Mouse (Mus musculus) midbrain, embryonic 14.5 days (tissue): ENCODE results near the gene Lrrc8d. TPM values are rescaled to one million over a fixed set of nuclear protein-coding genes. Genes with fewer than 3 reads are reported as not detected.

Experiments
- ATAC-seq: fragments of 200-750 bp; cut with Nextera tagmentation; 2 replicates; pipeline ENCODE4 v1.8.0; 2017; ENCODE audit warnings: moderate number of reproducible peaks, moderate library complexity; ENCODE audit not compliant: low FRiP score, low TSS enrichment
- DNase-seq: peaks from one replicate; pipeline ENCODE4 v3.0.0-alpha.2; 2015
- H3K27ac ChIP-seq: fragments of 300-500 bp; sonication (generic); replicated peaks from 2 replicates; pipeline ENCODE4 v1.5.1; 2014; ENCODE audit warnings: mild to moderate bottlenecking, low read depth, low read length, moderate library complexity
- H3K27me3 ChIP-seq: fragments of 300-500 bp; sonication (generic); 2 replicates; pipeline ENCODE4 v1.6.1; 2014; ENCODE audit warnings: low read length, control low read depth, mixed read lengths; ENCODE audit not compliant: control insufficient read depth, insufficient read depth
- H3K36me3 ChIP-seq: fragments of 300-500 bp; sonication (generic); 2 replicates; pipeline ENCODE4 v1.6.1; 2014; ENCODE audit warnings: low read length, control low read depth; ENCODE audit not compliant: control insufficient read depth, insufficient read depth
- H3K4me1 ChIP-seq: fragments of 300-500 bp; sonication (generic); 2 replicates; pipeline ENCODE4 v1.6.1; 2014; ENCODE audit warnings: mild to moderate bottlenecking, antibody characterized with exemption, low read length, control low read depth; ENCODE audit not compliant: control insufficient read depth, insufficient read depth
- H3K4me2 ChIP-seq: fragments of 300-500 bp; sonication (generic); 2 replicates; pipeline ENCODE4 v1.6.1; 2014; ENCODE audit warnings: mild to moderate bottlenecking, low read length, moderate library complexity
- H3K4me3 ChIP-seq: fragments of 300-500 bp; sonication (generic); replicated peaks from 2 replicates; pipeline ENCODE4 v1.5.1; 2014; ENCODE audit warnings: low read depth, low read length
- H3K9ac ChIP-seq: fragments of 300-500 bp; sonication (generic); replicated peaks from 2 replicates; pipeline ENCODE4 v1.6.1; 2014; ENCODE audit warnings: mild to moderate bottlenecking, low read length, moderate library complexity
- H3K9me3 ChIP-seq: fragments of 300-500 bp; sonication (generic); 2 replicates; pipeline ENCODE4 v1.6.1; 2016; ENCODE audit warnings: low read length, control low read depth, mixed read lengths; ENCODE audit not compliant: control insufficient read depth
- WGBS: fragments of 180-500 bp; shearing (Covaris S2); extraction: QIAGEN DNeasy Blood & Tissue Kit; methylation state at CpG from one replicate; pipeline ENCODE4 v1.1.7; 2014; 5-methylcytosine and 5-hydroxymethylcytosine counted together
- polyA plus RNA-seq: library from polyadenylated mRNA; unstranded; fragments of >200 nt; fragmentation: Nextera tagmentation; extraction: Ambion mirVana; gene quantifications from 2 replicates; pipeline ENCODE4 v1.2.1, GENCODE M21; 2014

The Lrrc8d gene
- polyA plus RNA-seq, 1 experiment from 2014 or later: 45.2 TPM

DNA sequence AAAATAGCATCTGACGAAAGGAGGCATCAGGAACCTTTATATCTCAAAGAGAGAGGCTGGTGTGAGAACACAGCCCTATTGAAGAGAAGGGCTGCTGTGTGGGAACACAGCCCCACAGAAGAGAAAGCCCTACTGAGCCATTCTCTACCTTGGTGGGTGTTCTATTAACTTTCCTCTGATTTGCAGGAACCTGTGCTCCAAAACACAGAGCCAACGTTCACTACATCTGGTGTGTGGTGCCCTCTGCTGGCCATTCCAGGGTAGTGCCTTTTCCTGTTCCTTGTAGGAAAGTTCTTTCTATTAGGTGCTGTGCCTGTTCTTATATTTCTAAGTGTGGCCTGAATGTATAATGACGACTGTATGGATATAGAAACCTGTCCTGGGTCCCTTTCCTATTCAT lies 168.8 kb downstream of the Lrrc8d start:
- H3K27ac ChIP-seq: no peak overlapping the region
- H3K27me3 ChIP-seq: no peaks in the 10 kb centered on the region
- H3K9me3 ChIP-seq: no peaks in the 10 kb centered on the region
- H3K4me2 ChIP-seq: no peak overlapping the region
- no peak overlapping the region for H3K9ac ChIP-seq
- no peaks in the 10 kb centered on the region for H3K36me3 ChIP-seq
- 27% methylated on average over 3 of the region's 3 CpGs for WGBS
- H3K4me1 ChIP-seq: no peaks in the 10 kb centered on the region
- DNase-seq (peak; percentile 94), ATAC-seq (peak; percentile 62; the same call in 1 of the 2 replicates)
- no peak overlapping the region for H3K4me3 ChIP-seq

DNA sequence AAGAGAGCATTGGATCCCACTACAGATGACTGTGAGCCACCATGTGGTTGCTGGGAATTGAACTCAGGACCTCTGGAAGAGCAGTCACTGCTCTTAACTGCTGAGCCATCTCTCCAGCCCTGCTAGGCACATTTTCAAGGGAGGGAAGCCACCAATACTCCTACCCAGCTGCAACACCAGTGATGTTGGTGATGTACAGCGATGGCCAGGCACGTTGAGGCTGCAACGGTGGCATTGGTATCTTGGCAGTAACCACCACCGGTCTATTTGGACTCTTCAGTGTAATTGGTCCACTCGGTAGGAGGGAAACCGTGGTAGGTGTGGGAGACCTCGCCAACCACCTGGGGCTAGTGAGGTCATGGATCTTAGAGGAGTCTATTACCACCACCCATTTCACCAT lies 170.0 kb downstream of the Lrrc8d start:
- no peak overlapping the region for H3K27ac ChIP-seq

DNA sequence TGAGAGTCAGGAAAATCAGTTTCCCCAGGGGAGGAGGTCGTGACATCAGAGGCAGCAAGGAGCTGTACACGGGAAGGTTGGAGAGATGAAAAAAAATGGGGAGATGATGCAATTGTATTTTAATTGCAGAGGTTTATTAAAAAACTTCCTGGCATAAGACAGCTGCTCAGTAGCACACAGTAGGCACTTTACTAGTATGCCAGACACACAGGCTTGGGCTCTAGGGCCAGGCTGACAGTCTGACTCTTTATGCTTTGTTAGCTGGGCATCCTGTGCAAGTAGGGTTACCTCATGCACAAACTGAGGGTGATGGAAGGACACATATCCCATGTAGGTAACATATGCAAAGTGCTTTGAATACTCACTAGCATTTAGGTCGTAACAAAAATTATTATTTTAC lies 171.4 kb downstream of the Lrrc8d start:
- no peak for ATAC-seq

More for the DNA sequence above, 170.0 kb downstream of the Lrrc8d start:
- WGBS: 87% methylated on average over 7 of the region's 7 CpGs
- DNase-seq: no peak
- Histone ChIP-seq H3K4me1 (no peaks in the 10 kb centered on the region), H3K9me3 (no peaks in the 10 kb centered on the region), H3K4me3 (no peak overlapping the region), H3K36me3 (no peaks in the 10 kb centered on the region), H3K4me2 (no peak overlapping the region), H3K9ac (no peak overlapping the region), H3K27me3 (no peaks in the 10 kb centered on the region)
- ATAC-seq: no peak

DNA sequence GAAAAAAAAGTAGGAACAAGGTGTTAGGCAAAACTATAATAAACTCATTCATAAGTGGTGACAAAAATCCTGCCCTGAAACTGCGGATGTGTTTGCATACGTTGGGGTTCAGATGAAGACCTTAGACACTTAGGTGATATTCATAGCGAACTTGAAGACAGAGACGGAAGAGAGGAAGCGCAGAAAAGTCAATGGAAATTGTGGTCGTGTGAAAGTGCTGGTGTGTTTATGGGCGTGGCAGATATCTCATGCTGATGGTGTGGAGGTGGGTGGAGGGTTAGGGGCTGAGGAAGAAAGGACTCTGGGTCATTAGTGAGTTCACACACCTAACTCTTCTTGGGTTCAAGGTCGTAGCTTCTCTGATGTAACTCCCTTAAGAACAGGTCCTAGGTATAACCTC lies 172.4 kb downstream of the Lrrc8d start:
- ATAC-seq (no peak), DNase-seq (no peak)
- H3K9ac ChIP-seq: no peak overlapping the region
- H3K4me2 ChIP-seq: no peak overlapping the region
- no peak overlapping the region for H3K4me3 ChIP-seq
- H3K36me3 ChIP-seq: no peaks in the 10 kb centered on the region
- H3K4me1 ChIP-seq: no peaks in the 10 kb centered on the region
- H3K9me3 ChIP-seq: no peaks in the 10 kb centered on the region
- H3K27ac ChIP-seq: no peak overlapping the region
- 89% methylated on average over 8 of the region's 8 CpGs for WGBS
- no peaks in the 10 kb centered on the region for H3K27me3 ChIP-seq

More for the DNA sequence above, 171.4 kb downstream of the Lrrc8d start:
- H3K9ac ChIP-seq: no peak overlapping the region
- H3K9me3 ChIP-seq: no peaks in the 10 kb centered on the region
- 73% methylated on average over 3 of the region's 3 CpGs for WGBS
- H3K27me3 ChIP-seq: no peaks in the 10 kb centered on the region
- no peak overlapping the region for H3K4me2 ChIP-seq
- no peak overlapping the region for H3K27ac ChIP-seq
- no peaks in the 10 kb centered on the region for H3K4me1 ChIP-seq
- no peak for DNase-seq
- no peak overlapping the region for H3K4me3 ChIP-seq
- H3K36me3 ChIP-seq: no peaks in the 10 kb centered on the region

DNA sequence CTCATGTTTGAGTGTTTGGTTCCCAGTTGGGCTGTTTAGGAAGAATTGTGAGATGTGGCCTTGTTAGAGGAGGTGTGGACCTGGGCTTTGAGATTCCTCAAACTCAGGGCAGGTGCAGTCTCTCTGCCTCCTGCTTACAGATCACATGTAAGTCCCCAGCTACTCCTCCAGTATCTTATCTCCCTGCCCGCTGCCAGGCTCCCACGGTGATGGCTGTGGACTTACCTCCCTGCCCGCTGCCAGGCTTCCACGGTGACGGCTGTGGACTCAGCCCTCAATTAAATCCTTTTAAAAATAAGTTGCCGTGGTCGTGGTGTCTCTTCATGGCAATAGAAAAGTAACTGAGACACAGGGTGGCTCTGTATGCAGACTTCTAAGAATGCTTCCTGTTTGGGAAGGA lies 173.1 kb downstream of the Lrrc8d start:
- Histone ChIP-seq H3K27me3 (no peaks in the 10 kb centered on the region), H3K36me3 (no peaks in the 10 kb centered on the region), H3K4me2 (no peak overlapping the region), H3K4me3 (no peak overlapping the region), H3K9me3 (no peaks in the 10 kb centered on the region), H3K4me1 (peaks cover 4% of the 10 kb centered on the region), H3K9ac (no peak overlapping the region), H3K27ac (no peak overlapping the region)
- DNase-seq (no peak), ATAC-seq (no peak)
- 53% methylated on average over 7 of the region's 7 CpGs for WGBS

DNA sequence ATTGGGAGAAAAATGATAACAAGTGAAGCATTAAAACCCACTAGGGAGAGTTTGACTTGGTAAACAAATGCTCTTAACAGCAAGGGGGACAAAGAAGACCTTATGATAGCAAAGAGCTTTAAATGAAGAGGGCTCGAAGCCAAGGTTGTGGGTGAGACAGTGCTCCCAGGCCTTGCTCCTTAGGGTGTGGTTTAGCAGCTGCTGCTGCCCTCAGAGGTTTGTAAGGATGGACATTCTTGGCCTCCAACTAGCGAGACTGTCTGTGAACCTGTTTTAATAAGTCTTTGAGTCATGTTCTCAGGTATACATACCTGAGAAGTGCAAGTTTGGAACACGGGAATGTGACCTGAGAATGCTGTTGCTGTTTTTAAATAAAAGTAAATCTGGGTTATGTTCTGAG lies 174.0 kb downstream of the Lrrc8d start:
- no peak overlapping the region for H3K4me2 ChIP-seq
- H3K9ac ChIP-seq: no peak overlapping the region
- no peak overlapping the region for H3K27ac ChIP-seq
- H3K27me3 ChIP-seq: no peaks in the 10 kb centered on the region
- no peak for ATAC-seq
- H3K4me1 ChIP-seq: peaks cover 13% of the 10 kb centered on the region
- no peaks in the 10 kb centered on the region for H3K9me3 ChIP-seq
- H3K4me3 ChIP-seq: no peak overlapping the region
- no peaks in the 10 kb centered on the region for H3K36me3 ChIP-seq
- 84% methylated on average over 3 of the region's 3 CpGs for WGBS
- no peak for DNase-seq

DNA sequence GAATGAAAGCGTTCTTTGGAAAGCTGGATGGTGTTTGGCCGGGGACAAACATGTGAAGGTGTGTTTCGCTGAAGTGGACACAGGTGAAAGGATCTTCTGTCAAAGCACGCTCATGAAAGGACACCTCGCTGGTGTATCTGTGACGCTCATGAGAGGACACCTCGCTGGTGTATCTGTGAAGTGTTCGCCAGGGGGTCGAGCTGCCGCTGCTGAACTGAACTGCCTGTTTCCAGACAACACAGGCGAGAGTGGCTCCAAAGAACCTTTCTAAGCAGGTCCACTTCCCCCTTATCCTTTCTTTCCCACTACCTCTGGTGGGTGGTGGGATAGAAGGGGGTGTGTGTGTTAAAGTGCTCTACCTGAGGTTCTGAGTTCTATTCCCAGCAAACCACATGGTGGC lies 174.7 kb downstream of the Lrrc8d start:
- Histone ChIP-seq H3K4me3 (no peak overlapping the region), H3K27me3 (no peaks in the 10 kb centered on the region), H3K36me3 (no peaks in the 10 kb centered on the region), H3K27ac (no peak overlapping the region), H3K4me1 (peaks cover 19% of the 10 kb centered on the region), H3K4me2 (no peak overlapping the region), H3K9me3 (no peaks in the 10 kb centered on the region), H3K9ac (no peak overlapping the region)
- DNase-seq: no peak
- ATAC-seq: no peak
- WGBS: 96% methylated on average over 11 of the region's 11 CpGs

DNA sequence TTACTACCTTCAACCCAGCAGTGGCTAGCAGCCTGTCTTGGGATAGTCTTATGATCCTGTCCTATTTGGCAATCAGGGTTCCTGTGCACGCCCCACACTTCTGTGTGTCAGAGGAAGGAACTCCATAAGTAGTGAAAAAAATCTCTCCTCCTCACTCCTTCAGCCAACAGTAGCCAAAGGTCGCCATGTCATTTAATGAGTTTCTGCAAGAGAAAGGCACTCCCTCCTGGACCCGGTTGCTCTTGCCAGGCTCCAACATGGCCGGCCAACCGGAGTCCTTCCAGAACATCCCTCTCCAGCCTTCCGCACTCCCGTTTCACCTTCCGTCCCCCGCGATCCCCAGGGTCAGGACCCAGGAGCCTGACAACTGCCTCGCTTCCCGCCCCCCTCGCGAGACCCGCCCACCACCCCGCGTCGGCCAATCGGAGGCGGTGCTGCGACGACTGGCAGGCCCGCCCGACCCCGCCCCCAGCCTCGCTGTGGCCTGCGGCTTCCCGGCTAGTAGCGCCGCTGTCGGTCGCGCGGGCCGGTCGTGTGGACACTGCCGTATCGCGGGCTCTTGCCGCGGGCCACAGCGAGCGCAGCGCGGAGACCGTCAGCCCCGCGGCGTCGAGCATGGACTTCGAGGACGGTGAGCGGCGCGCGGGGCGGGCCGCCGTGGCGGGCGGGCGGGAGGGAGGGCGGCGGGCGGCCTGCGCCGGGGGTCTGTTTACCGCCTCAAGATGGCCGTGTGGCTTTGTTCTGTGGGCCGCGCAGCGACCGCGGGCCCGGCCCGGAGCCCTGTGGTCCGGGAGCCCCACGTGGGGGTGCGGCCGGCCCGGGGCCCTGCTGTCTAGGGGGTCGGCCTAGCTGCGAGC lies 176.5 kb downstream of the Lrrc8d start, which contains the start of gene Zfp326:
Gene Zfp326, plus strand, starts transcription at position 498 of the 857 bp plus-strand sequence.
- under 1% methylated on average over 70 of the region's 83 CpGs for WGBS
- Histone ChIP-seq H3K4me1 (peaks cover 27% of the 10 kb centered on the region), H3K4me3 (peak within 1 kb of the TSS; percentile 100), H3K4me2 (peak within 1 kb of the TSS; percentile 81), H3K9ac (peak within 1 kb of the TSS; percentile 99), H3K36me3 (no peaks in the 10 kb centered on the region; the same call in 1 of the 2 replicates), H3K27me3 (no peaks in the 10 kb centered on the region), H3K9me3 (no peaks in the 10 kb centered on the region), H3K27ac (peak within 1 kb of the TSS; percentile 90)
- ATAC-seq: peak; percentile 96
- DNase-seq: peak; percentile 96
